Mouse (Mus musculus): ENCODE results near the gene Vwa3a.

Vwa3a gene

DNA sequence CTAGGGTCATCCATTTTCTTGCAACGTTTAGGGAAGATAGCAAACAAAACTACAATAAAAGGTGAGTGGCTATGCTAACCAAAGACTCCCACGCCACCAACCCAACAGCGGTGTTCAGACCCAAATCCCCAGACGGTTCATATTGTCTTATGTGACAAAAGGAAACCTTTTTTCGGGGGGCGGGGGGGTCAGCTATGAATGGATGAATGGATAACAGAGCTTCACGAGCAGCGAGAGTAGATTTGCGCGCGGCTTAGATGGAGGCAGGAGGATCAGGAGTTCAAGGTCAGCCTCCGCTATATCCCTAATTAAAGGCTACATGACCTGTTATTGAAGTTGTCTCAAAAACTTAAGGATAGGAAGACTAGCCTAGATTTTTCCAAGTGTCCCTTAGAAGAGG is 97.2 kb downstream of the Vwa3a start:
- DNase-seq (ENCODE audit: low spot score in 2 of 2) = no peak

GRCm38 (mm10) chr7:120838436-120839160 is 99.5 kb downstream of the Vwa3a start:
- DNase-seq (ENCODE audit: low spot score in 2 of 2) = no peak

DNA sequence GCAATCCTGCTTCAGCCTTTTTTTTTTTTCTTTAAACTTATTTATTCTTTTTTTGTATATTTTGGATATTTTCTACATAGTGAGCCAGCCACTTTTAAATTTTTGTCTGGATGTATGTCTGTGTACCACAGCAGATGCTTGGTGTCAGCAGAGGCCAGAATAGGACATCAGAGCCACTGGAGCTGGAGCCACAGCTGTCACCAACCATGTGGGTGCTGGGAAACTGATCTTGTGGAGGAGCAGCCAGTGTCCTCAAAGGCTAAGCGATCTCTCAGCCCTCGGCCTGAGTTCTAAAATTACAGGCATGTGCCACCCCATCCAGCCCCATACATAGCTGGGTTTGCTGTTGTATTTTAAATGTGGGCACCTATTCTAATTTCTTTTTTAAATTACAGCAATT is 100.7 kb downstream of the Vwa3a start:
- no peak for DNase-seq (ENCODE audit: low spot score in 2 of 2)

- peak; percentile 86 for DNase-seq (ENCODE audit: low spot score in 2 of 2)
These were observed 103.4 kb downstream of the Vwa3a start, which contains the start of gene Eef2k for GRCm38 (mm10) chr7:120842345-120843036. Gene Eef2k, plus strand, starts transcription at chr7:120842831.

DNA sequence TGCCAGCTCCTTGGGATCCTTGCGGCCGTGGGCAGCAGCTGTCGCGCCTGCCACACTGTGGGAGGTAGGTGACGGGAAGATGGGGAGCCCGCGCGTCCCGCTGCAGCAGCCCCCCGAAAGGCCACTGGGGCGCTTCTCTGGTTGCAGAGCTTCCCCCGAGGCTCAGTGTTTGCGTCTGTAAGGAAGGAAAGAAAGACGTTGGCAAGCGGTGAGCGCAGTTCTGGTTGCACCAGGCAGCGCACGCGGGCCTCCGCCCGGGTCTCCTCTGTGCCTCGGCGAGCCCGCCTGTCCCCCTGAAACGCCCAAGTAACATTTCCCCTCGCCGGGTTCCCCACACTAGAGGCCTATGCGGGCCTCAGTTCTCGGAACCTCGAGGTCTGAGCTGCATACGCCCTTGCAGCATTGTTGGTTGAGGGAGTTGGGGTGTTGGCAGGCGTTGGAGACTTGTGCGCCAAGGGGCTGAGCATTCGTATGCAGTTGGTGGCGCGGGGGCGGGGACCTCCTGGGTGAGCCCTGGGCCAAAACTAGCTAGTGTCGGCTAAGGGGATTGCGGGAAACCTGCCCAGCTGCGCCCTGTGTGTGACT is 104.0 kb downstream of the Vwa3a start:
- DNase-seq (ENCODE audit: low spot score in 2 of 2) = peak; percentile 86

- no peak for DNase-seq (ENCODE audit: low spot score in 2 of 2)
These were observed 104.8 kb downstream of the Vwa3a start for GRCm38 (mm10) chr7:120843852-120844435.

DNA sequence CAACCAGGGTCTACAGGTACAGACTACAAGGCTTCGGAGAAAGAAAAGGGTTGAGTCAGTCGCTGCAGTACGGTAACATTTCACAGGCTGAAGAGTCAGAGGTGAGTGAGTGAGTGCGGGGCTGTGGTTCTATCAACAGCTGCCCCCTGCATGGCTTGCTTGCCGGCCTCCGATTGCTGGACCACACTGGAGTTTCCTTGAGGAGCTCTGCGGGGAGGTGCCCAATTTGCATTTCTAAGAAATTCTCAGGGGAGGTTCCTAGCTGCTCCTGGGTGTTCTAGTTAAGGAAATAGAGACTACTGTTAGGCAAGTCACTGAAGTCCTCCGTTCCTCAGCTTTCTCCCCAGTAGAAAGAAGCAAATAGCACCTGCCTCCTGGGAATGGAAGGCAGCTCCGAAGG is 105.6 kb downstream of the Vwa3a start:
- DNase-seq (ENCODE audit: low spot score in 2 of 2) = no peak

- no peak for DNase-seq (ENCODE audit: low spot score in 2 of 2)
These were observed 109.9 kb downstream of the Vwa3a start for GRCm38 (mm10) chr7:120848831-120849512.

GRCm38 (mm10) chr7:120850165-120850564 is 111.0 kb downstream of the Vwa3a start:
- DNase-seq (ENCODE audit: low spot score in 2 of 2) = no peak

Data from right cerebral cortex, postnatal 36 days (tissue).